Mouse (Mus musculus): ENCODE measurements at regions not wholly inside any gene's neighbourhood (a gene's known extent, or its start where the extent isn't known, plus 50 kb on each side); places are given as distances from the start of the nearest gene placed in this dataset.

GRCm38 (mm10) chr1:73269051-73269755, 253.5 kb upstream of the Tnp1 start:
- H3K9ac ChIP-seq (ENCODE audit: control insufficient read depth, low read depth, low read length, poor library complexity, severe bottlenecking): no peak overlapping the region
- no peak overlapping the region for H3K4me3 ChIP-seq (ENCODE audit: control insufficient read depth in 1 of 2, insufficient read depth in 1 of 2, low read depth in 2 of 2, low read length in 2 of 2)
- no peak for TF ChIP-seq E2F4 (IDR thresholded peaks at IDR 0.05; ENCODE audit: borderline replicate concordance, low read depth, low read length)
- TF ChIP-seq USF2 (IDR thresholded peaks at IDR 0.05; ENCODE audit: borderline replicate concordance in 1 of 2, insufficient read depth in 1 of 2, low read depth in 1 of 2, low read length in 2 of 2): no peak
- TF ChIP-seq MYB (IDR thresholded peaks at IDR 0.05; ENCODE audit: low read depth, low read length): no peak
- TF ChIP-seq ZMIZ1 (IDR thresholded peaks at IDR 0.05; ENCODE audit: low read depth, low read length): no peak
- TF ChIP-seq TCF12 (IDR thresholded peaks at IDR 0.05; ENCODE audit: low read depth, low read length): no peak
- no peak for TF ChIP-seq MYC (IDR thresholded peaks at IDR 0.05; ENCODE audit: low read depth, low read length)
- no peak for TF ChIP-seq POLR2AphosphoS5 (IDR thresholded peaks at IDR 0.05; ENCODE audit: borderline replicate concordance, low read depth, low read length)
- TF ChIP-seq USF1 (IDR thresholded peaks at IDR 0.05; ENCODE audit: low read depth, low read length): no peak
- TF ChIP-seq NELFE (IDR thresholded peaks at IDR 0.05; ENCODE audit: low read depth, low read length): no peak
- no peak for TF ChIP-seq MAX (IDR thresholded peaks at IDR 0.05; ENCODE audit: low read length)
- TF ChIP-seq HCFC1 (IDR thresholded peaks at IDR 0.05; ENCODE audit: low read depth, low read length): no peak
- no peak for TF ChIP-seq TAL1 (IDR thresholded peaks at IDR 0.05; ENCODE audit: low read length)
- TF ChIP-seq KAT2A (conservative IDR thresholded peaks at IDR 0.05; ENCODE audit: low read depth, low read length): no peak
- TF ChIP-seq RAD21 (IDR thresholded peaks at IDR 0.05; ENCODE audit: low read depth, low read length): no peak
- no peaks in the 10 kb centered on the region for H3K27me3 ChIP-seq (ENCODE audit: control insufficient read depth in 1 of 2, insufficient read depth in 2 of 2, low read length in 2 of 2)
- H3K27ac ChIP-seq (ENCODE audit: control insufficient read depth, low read depth, low read length): no peak overlapping the region
- no peaks in the 10 kb centered on the region for H3K4me1 ChIP-seq (ENCODE audit: control insufficient read depth in 1 of 2, insufficient read depth in 2 of 2, low read length in 2 of 2)
- no peaks in the 10 kb centered on the region for H3K79me2 ChIP-seq (ENCODE audit: control insufficient read depth, insufficient read depth, low read length, poor library complexity)
- DNase-seq (ENCODE audit: low read depth, low spot score): no peak
- H3K9me3 ChIP-seq (replicated peaks; ENCODE audit: insufficient read depth, low read length): no peaks in the 10 kb centered on the region
- no peaks in the 10 kb centered on the region for H3K36me3 ChIP-seq (ENCODE audit: control insufficient read depth in 1 of 2, insufficient read depth in 2 of 2, low read length in 2 of 2)

GRCm38 (mm10) chr1:73265009-73265408, 249.3 kb upstream of the Tnp1 start:
- DNase-seq (ENCODE audit: low read depth, low spot score): no peak
- H3K36me3 ChIP-seq (ENCODE audit: control insufficient read depth in 1 of 2, insufficient read depth in 2 of 2, low read length in 2 of 2): no peaks in the 10 kb centered on the region
- no peaks in the 10 kb centered on the region for H3K79me2 ChIP-seq (ENCODE audit: control insufficient read depth, insufficient read depth, low read length, poor library complexity)
- no peak overlapping the region for H3K27ac ChIP-seq (ENCODE audit: control insufficient read depth, low read depth, low read length)
- no peaks in the 10 kb centered on the region for H3K9me3 ChIP-seq (replicated peaks; ENCODE audit: insufficient read depth, low read length)
- H3K27me3 ChIP-seq (ENCODE audit: control insufficient read depth in 1 of 2, insufficient read depth in 2 of 2, low read length in 2 of 2): no peaks in the 10 kb centered on the region
- no peaks in the 10 kb centered on the region for H3K4me1 ChIP-seq (ENCODE audit: control insufficient read depth in 1 of 2, insufficient read depth in 2 of 2, low read length in 2 of 2)
- H3K9ac ChIP-seq (ENCODE audit: control insufficient read depth, low read depth, low read length, poor library complexity, severe bottlenecking): no peak overlapping the region
- TF ChIP-seq TBP (IDR thresholded peaks at IDR 0.05; ENCODE audit: low read depth, low read length): no peak
- TF ChIP-seq SMC3 (IDR thresholded peaks at IDR 0.05; ENCODE audit: low read depth, low read length): no peak
- no peak for TF ChIP-seq CHD1 (IDR thresholded peaks at IDR 0.05; ENCODE audit: low read depth, low read length)
- TF ChIP-seq CHD2 (IDR thresholded peaks at IDR 0.05; ENCODE audit: low read length): no peak
- TF ChIP-seq MXI1 (IDR thresholded peaks at IDR 0.05; ENCODE audit: low read depth, low read length): no peak
- no peak for TF ChIP-seq GATA1 (IDR thresholded peaks at IDR 0.05; ENCODE audit: low read depth, low read length)
- no peak for TF ChIP-seq EP300 (IDR thresholded peaks at IDR 0.05; ENCODE audit: low read depth in 1 of 2, low read length in 2 of 2)
- no peak for TF ChIP-seq ZC3H11A (IDR thresholded peaks at IDR 0.05; ENCODE audit: low read depth, low read length)
- TF ChIP-seq RCOR1 (IDR thresholded peaks at IDR 0.05; ENCODE audit: low read depth, low read length): no peak
- TF ChIP-seq TCF12 (IDR thresholded peaks at IDR 0.05; ENCODE audit: low read depth, low read length): no peak
- TF ChIP-seq SIN3A (IDR thresholded peaks at IDR 0.05; ENCODE audit: low read length): no peak
- no peak for TF ChIP-seq POLR2AphosphoS2 (IDR thresholded peaks at IDR 0.05; ENCODE audit: low read length)
- no peak for TF ChIP-seq CTCF (IDR thresholded peaks at IDR 0.05 in 2 of 3, conservative IDR thresholded peaks at IDR 0.05 in 1 of 3; ENCODE audit: control insufficient read depth in 1 of 3, insufficient read depth in 1 of 3, low read depth in 2 of 3, low read length in 3 of 3, poor library complexity in 1 of 3, severe bottlenecking in 1 of 3)
- TF ChIP-seq POLR2AphosphoS5 (IDR thresholded peaks at IDR 0.05; ENCODE audit: borderline replicate concordance, low read depth, low read length): no peak
- TF ChIP-seq MYB (IDR thresholded peaks at IDR 0.05; ENCODE audit: low read depth, low read length): no peak
- no peak for TF ChIP-seq TAL1 (IDR thresholded peaks at IDR 0.05; ENCODE audit: low read length)
- TF ChIP-seq USF1 (IDR thresholded peaks at IDR 0.05; ENCODE audit: low read depth, low read length): no peak
- TF ChIP-seq ZMIZ1 (IDR thresholded peaks at IDR 0.05; ENCODE audit: low read depth, low read length): no peak
- TF ChIP-seq ZNF384 (IDR thresholded peaks at IDR 0.05; ENCODE audit: low read depth, low read length): no peak
- TF ChIP-seq MYC (IDR thresholded peaks at IDR 0.05; ENCODE audit: low read depth, low read length): no peak
- no peak overlapping the region for H3K4me3 ChIP-seq (ENCODE audit: control insufficient read depth in 1 of 2, insufficient read depth in 1 of 2, low read depth in 2 of 2, low read length in 2 of 2)
